Mouse (Mus musculus) hindbrain, embryonic 16.5 days (tissue): Measurements from ENCODE around the gene Arl3. TPM values are rescaled to one million over a fixed set of nuclear protein-coding genes. Genes with fewer than 3 reads are reported as not detected.
A peak's percentile ranks its signal among the peaks of the same experiment; 100 is the strongest.

ENCODE experiments used
- ATAC-seq: fragments of 200-750 bp; cut with Nextera tagmentation; 2 replicates; pipeline ENCODE4 v1.8.0; 2017; ENCODE audit warnings: moderate TSS enrichment, moderate library complexity
- H3K27ac ChIP-seq: fragments of 300-500 bp; sonication (generic); 2 replicates; pipeline ENCODE4 v1.5.1; 2014; ENCODE audit warnings: low read depth, mild to moderate bottlenecking, control low read depth, low read length, moderate library complexity
- H3K27me3 ChIP-seq: fragments of 300-500 bp; sonication (generic); replicated peaks from 2 replicates; pipeline ENCODE4 v1.6.1; 2014; ENCODE audit warnings: low read length; ENCODE audit not compliant: control insufficient read depth, insufficient read depth
- H3K36me3 ChIP-seq: fragments of 300-500 bp; sonication (generic); 2 replicates; pipeline ENCODE4 v1.6.1; 2014; ENCODE audit warnings: mild to moderate bottlenecking, low read length, moderate library complexity, mixed read lengths; ENCODE audit not compliant: control insufficient read depth, insufficient read depth
- H3K4me1 ChIP-seq: fragments of 300-500 bp; sonication (generic); 2 replicates; pipeline ENCODE4 v1.6.1; 2014; ENCODE audit warnings: low read depth, low read length; ENCODE audit not compliant: control insufficient read depth, insufficient read depth
- H3K4me2 ChIP-seq: fragments of 300-500 bp; sonication (generic); 2 replicates; pipeline ENCODE4 v1.6.1; 2014; ENCODE audit warnings: mild to moderate bottlenecking, low read length, control low read depth, moderate library complexity
- H3K4me3 ChIP-seq: fragments of 300-500 bp; sonication (generic); 2 replicates; pipeline ENCODE4 v1.5.1; 2014; ENCODE audit warnings: mild to moderate bottlenecking, low read length, control low read depth, moderate library complexity
- H3K9ac ChIP-seq: fragments of 300-500 bp; sonication (generic); 2 replicates; pipeline ENCODE4 v1.6.1; 2014; ENCODE audit warnings: low read depth, mild to moderate bottlenecking, control low read depth, low read length, moderate library complexity
- H3K9me3 ChIP-seq: fragments of 300-500 bp; sonication (generic); 2 replicates; pipeline ENCODE4 v1.6.1; 2014; ENCODE audit warnings: mild to moderate bottlenecking, low read length, moderate library complexity; ENCODE audit not compliant: control insufficient read depth
- WGBS: fragments of 180-500 bp; shearing (Covaris S2); extraction: QIAGEN DNeasy Blood & Tissue Kit; methylation state at CpG from one replicate; pipeline ENCODE4 v1.1.7; 2014; 5-methylcytosine and 5-hydroxymethylcytosine counted together
- polyA plus RNA-seq: library from polyadenylated mRNA; unstranded; fragments of >200 nt; fragmentation: Nextera tagmentation; extraction: Ambion mirVana; gene quantifications from 2 replicates; pipeline ENCODE4 v1.2.1, GENCODE M21; 2015

Gene Arl3
- polyA plus RNA-seq, 1 experiment from 2014 or later, result 247 TPM

- H3K4me3 ChIP-seq, result no peak overlapping the region
- ATAC-seq, result no peak
- H3K4me1 ChIP-seq, result peaks cover 20% of the 10 kb centered on the region
- H3K4me2 ChIP-seq, result no peak overlapping the region
- 0 out of 2 replicates have a peak, but pooled peaks cover 3% of the 10 kb centered on the region for H3K36me3 ChIP-seq
- no peak overlapping the region for H3K27ac ChIP-seq
- H3K9me3 ChIP-seq, result no peaks in the 10 kb centered on the region
- no peak overlapping the region for H3K9ac ChIP-seq
- 87% methylated on average over 11 of the region's 11 CpGs for WGBS
- no peaks in the 10 kb centered on the region for H3K27me3 ChIP-seq
Measured at GRCm38 (mm10) chr19:46616378-46616777, 43.4 kb upstream of the Arl3 start.

GRCm38 (mm10) chr19:46608158-46608557, 35.2 kb upstream of the Arl3 start:
- no peak for ATAC-seq
- no peak overlapping the region for H3K4me3 ChIP-seq
- H3K9ac ChIP-seq, result no peak overlapping the region
- 96% methylated on average over 7 of the region's 7 CpGs for WGBS
- H3K9me3 ChIP-seq, result no peaks in the 10 kb centered on the region
- H3K4me2 ChIP-seq, result no peak overlapping the region
- H3K36me3 ChIP-seq, result peaks cover 7% of the 10 kb centered on the region
- no peak overlapping the region for H3K27ac ChIP-seq
- H3K27me3 ChIP-seq, result no peaks in the 10 kb centered on the region
- no peaks in the 10 kb centered on the region for H3K4me1 ChIP-seq

- no peaks in the 10 kb centered on the region for H3K9me3 ChIP-seq
- H3K4me3 ChIP-seq, result no peak overlapping the region
- no peak overlapping the region for H3K4me2 ChIP-seq
- H3K36me3 ChIP-seq, result peaks cover 7% of the 10 kb centered on the region
- no peak overlapping the region for H3K27ac ChIP-seq
- ATAC-seq, result no peak
- no peaks in the 10 kb centered on the region for H3K27me3 ChIP-seq
- no peak overlapping the region for H3K9ac ChIP-seq
- 64% methylated on average over 7 of the region's 7 CpGs for WGBS
- no peaks in the 10 kb centered on the region for H3K4me1 ChIP-seq
Measured at GRCm38 (mm10) chr19:46607424-46607823, 34.4 kb upstream of the Arl3 start.

- no peak for ATAC-seq
- Histone ChIP-seq H3K9ac (no peak overlapping the region), H3K27ac (no peak overlapping the region), H3K27me3 (no peaks in the 10 kb centered on the region), H3K4me2 (no peak overlapping the region), H3K4me1 (no peaks in the 10 kb centered on the region), H3K36me3 (peaks cover 7% of the 10 kb centered on the region), H3K9me3 (no peaks in the 10 kb centered on the region), H3K4me3 (no peak overlapping the region)
- 92% methylated on average over 13 of the region's 13 CpGs for WGBS
Measured at GRCm38 (mm10) chr19:46606718-46607117, 33.7 kb upstream of the Arl3 start.

- H3K27ac ChIP-seq, result no peak overlapping the region
- no peak overlapping the region for H3K4me2 ChIP-seq
Measured at GRCm38 (mm10) chr19:46602406-46602805, 29.4 kb upstream of the Arl3 start.

GRCm38 (mm10) chr19:46601491-46601890, 28.5 kb upstream of the Arl3 start:
- H3K9ac ChIP-seq, result no peak overlapping the region
- ATAC-seq, result no peak

More at GRCm38 (mm10) chr19:46602406-46602805, 29.4 kb upstream of the Arl3 start:
- Histone ChIP-seq H3K9ac (no peak overlapping the region), H3K9me3 (no peaks in the 10 kb centered on the region), H3K27me3 (no peaks in the 10 kb centered on the region), H3K4me1 (peaks cover 15% of the 10 kb centered on the region), H3K36me3 (0 out of 2 replicates have a peak, but pooled peaks cover 3% of the 10 kb centered on the region), H3K4me3 (no peak overlapping the region)
- 84% methylated on average over 4 of the region's 4 CpGs for WGBS
- ATAC-seq, result no peak

GRCm38 (mm10) chr19:46600371-46600770, 27.4 kb upstream of the Arl3 start:
- Histone ChIP-seq H3K4me1 (peaks cover 15% of the 10 kb centered on the region), H3K9ac (no peak overlapping the region), H3K27ac (no peak overlapping the region), H3K27me3 (no peaks in the 10 kb centered on the region), H3K9me3 (no peaks in the 10 kb centered on the region), H3K36me3 (peaks cover 3% of the 10 kb centered on the region; the same call in 1 of the 2 replicates), H3K4me3 (no peak overlapping the region; the same call in 1 of the 2 replicates), H3K4me2 (peak overlapping the region; percentile 97)
- ATAC-seq, result no peak
- WGBS, result 78% methylated on average over 4 of the region's 4 CpGs

More at GRCm38 (mm10) chr19:46601491-46601890, 28.5 kb upstream of the Arl3 start:
- H3K4me1 ChIP-seq, result peaks cover 15% of the 10 kb centered on the region
- no peaks in the 10 kb centered on the region for H3K27me3 ChIP-seq
- no peak overlapping the region for H3K4me2 ChIP-seq
- peaks cover 3% of the 10 kb centered on the region; the same call in 1 of the 2 replicates for H3K36me3 ChIP-seq
- H3K4me3 ChIP-seq, result no peak overlapping the region
- 86% methylated on average over 14 of the region's 14 CpGs for WGBS
- no peak overlapping the region for H3K27ac ChIP-seq
- H3K9me3 ChIP-seq, result no peaks in the 10 kb centered on the region

GRCm38 (mm10) chr19:46599375-46600256, 26.6 kb upstream of the Arl3 start:
- H3K4me1 ChIP-seq, result peaks cover 15% of the 10 kb centered on the region
- H3K4me2 ChIP-seq, result peak overlapping the region; percentile 97
- H3K4me3 ChIP-seq, result peak overlapping the region; percentile 99
- ATAC-seq, result peak; percentile 11; the same call in 1 of the 2 replicates
- H3K36me3 ChIP-seq, result peaks cover 3% of the 10 kb centered on the region; the same call in 1 of the 2 replicates
- H3K9ac ChIP-seq, result peak overlapping the region; percentile 91
- H3K27me3 ChIP-seq, result no peaks in the 10 kb centered on the region
- H3K27ac ChIP-seq, result peak overlapping the region; percentile 80
- no peaks in the 10 kb centered on the region for H3K9me3 ChIP-seq
- WGBS, result 17% methylated on average over 22 of the region's 22 CpGs

- peak within 1 kb of the TSS; percentile 80 for H3K27ac ChIP-seq
- ATAC-seq, result peak; percentile 100
- H3K9ac ChIP-seq, result peak within 1 kb of the TSS; percentile 91
- no peaks in the 10 kb centered on the region for H3K27me3 ChIP-seq
- peaks cover 15% of the 10 kb centered on the region for H3K4me1 ChIP-seq
- no peaks in the 10 kb centered on the region for H3K9me3 ChIP-seq
- WGBS, result 0% methylated on average over 22 of the region's 22 CpGs
- peaks cover 3% of the 10 kb centered on the region; the same call in 1 of the 2 replicates for H3K36me3 ChIP-seq
- H3K4me3 ChIP-seq, result peak within 1 kb of the TSS; percentile 99
- H3K4me2 ChIP-seq, result peak within 1 kb of the TSS; percentile 97
Measured at GRCm38 (mm10) chr19:46598720-46599252, 25.8 kb upstream of the Arl3 start, which contains the start of gene Wbp1l. Wbp1l (plus strand) TSS chr19:46599084.
